Mouse (Mus musculus): ENCODE data around the gene Sprtn. TPM values are rescaled to one million over a fixed set of nuclear protein-coding genes. Genes with fewer than 3 reads are reported as not detected.

Sprtn gene
- total and polyA plus RNA-seq, 3 experiments, result 27.2 to 31.8 TPM; not detected in 1

GRCm38 (mm10) chr8:124923971-124924652, 26.4 kb downstream of the Sprtn start:
- H3K36me3 ChIP-seq (ENCODE audit: control insufficient read depth in 1 of 2, insufficient read depth in 2 of 2, low read length in 2 of 2), result peaks cover 6 to 17% of the 10 kb centered on the region in 2 experiments
- no peaks in the 10 kb centered on the region for H3K9me3 ChIP-seq (replicated peaks; ENCODE audit: insufficient read depth, low read length)
- peaks cover 6 to 19% of the 10 kb centered on the region in 2 experiments for H3K4me1 ChIP-seq (ENCODE audit: control insufficient read depth in 1 of 2, insufficient read depth in 2 of 2, low read length in 2 of 2)
- H3K27ac ChIP-seq (ENCODE audit: control insufficient read depth, low read depth, low read length), result no peak overlapping the region
- DNase-seq (ENCODE audit: low read depth, low spot score), result no peak
- H3K79me2 ChIP-seq (ENCODE audit: control insufficient read depth, insufficient read depth, low read length, poor library complexity), result peaks cover 24% of the 10 kb centered on the region; the same call in 1 of the 2 replicates
- H3K9ac ChIP-seq (ENCODE audit: control insufficient read depth, low read depth, low read length, poor library complexity, severe bottlenecking), result no peak overlapping the region
- TF ChIP-seq RAD21 (IDR thresholded peaks at IDR 0.05; ENCODE audit: low read depth, low read length) (no peak), GATA1 (IDR thresholded peaks at IDR 0.05; ENCODE audit: low read depth, low read length) (no peak), MYB (IDR thresholded peaks at IDR 0.05; ENCODE audit: low read depth, low read length) (no peak), MAFK (IDR thresholded peaks at IDR 0.05; ENCODE audit: borderline replicate concordance, low read depth, low read length) (no peak), GABPA (IDR thresholded peaks at IDR 0.05; ENCODE audit: low read depth, low read length) (no peak), MAZ (IDR thresholded peaks at IDR 0.05; ENCODE audit: low read depth, low read length) (no peak), MEF2A (IDR thresholded peaks at IDR 0.05; ENCODE audit: extremely low read depth, insufficient replicate concordance, low read depth, low read length, poor library complexity, severe bottlenecking) (no peak), MXI1 (IDR thresholded peaks at IDR 0.05; ENCODE audit: low read depth, low read length) (no peak), NELFE (IDR thresholded peaks at IDR 0.05; ENCODE audit: low read depth, low read length) (no peak)
- no peak overlapping the region for H3K4me3 ChIP-seq (ENCODE audit: control insufficient read depth in 1 of 2, insufficient read depth in 1 of 2, low read depth in 2 of 2, low read length in 2 of 2)
- H3K27me3 ChIP-seq (ENCODE audit: control insufficient read depth in 1 of 2, insufficient read depth in 2 of 2, low read length in 2 of 2), result no peaks in the 10 kb centered on the region

- H3K79me2 ChIP-seq (ENCODE audit: control insufficient read depth, insufficient read depth, low read length, poor library complexity), result peaks cover 20% of the 10 kb centered on the region; the same call in 1 of the 2 replicates
- no peak overlapping the region for H3K27ac ChIP-seq (ENCODE audit: control insufficient read depth, low read depth, low read length)
- TF ChIP-seq BHLHE40 (IDR thresholded peaks at IDR 0.05; ENCODE audit: borderline replicate concordance, low read depth, low read length), result no peak
- no peak for TF ChIP-seq USF1 (IDR thresholded peaks at IDR 0.05; ENCODE audit: low read depth, low read length)
- no peak for TF ChIP-seq POLR2A (IDR thresholded peaks at IDR 0.05; ENCODE audit: control insufficient read depth in 1 of 2, insufficient read depth in 1 of 2, low read depth in 1 of 2, low read length in 2 of 2, poor library complexity in 1 of 2)
- TF ChIP-seq CTCF (IDR thresholded peaks at IDR 0.05 in 2 of 3, conservative IDR thresholded peaks at IDR 0.05 in 1 of 3; ENCODE audit: control insufficient read depth in 1 of 3, insufficient read depth in 1 of 3, low read depth in 2 of 3, low read length in 3 of 3, poor library complexity in 1 of 3, severe bottlenecking in 1 of 3), result no peak
- no peak for TF ChIP-seq POLR2AphosphoS2 (IDR thresholded peaks at IDR 0.05; ENCODE audit: low read length)
- no peak for TF ChIP-seq HCFC1 (IDR thresholded peaks at IDR 0.05; ENCODE audit: low read depth, low read length)
- DNase-seq (ENCODE audit: low read depth, low spot score), result no peak
- H3K9ac ChIP-seq (ENCODE audit: control insufficient read depth, low read depth, low read length, poor library complexity, severe bottlenecking), result no peak overlapping the region
- no peak overlapping the region for H3K4me3 ChIP-seq (ENCODE audit: control insufficient read depth in 1 of 2, insufficient read depth in 1 of 2, low read depth in 2 of 2, low read length in 2 of 2)
- H3K4me1 ChIP-seq (ENCODE audit: control insufficient read depth in 1 of 2, insufficient read depth in 2 of 2, low read length in 2 of 2), result peaks cover 6 to 19% of the 10 kb centered on the region in 2 experiments
- H3K9me3 ChIP-seq (replicated peaks; ENCODE audit: insufficient read depth, low read length), result no peaks in the 10 kb centered on the region
- H3K36me3 ChIP-seq (ENCODE audit: control insufficient read depth in 1 of 2, insufficient read depth in 2 of 2, low read length in 2 of 2), result peaks cover 6 to 17% of the 10 kb centered on the region in 2 experiments
- H3K27me3 ChIP-seq (ENCODE audit: control insufficient read depth in 1 of 2, insufficient read depth in 2 of 2, low read length in 2 of 2), result no peaks in the 10 kb centered on the region
Observed at GRCm38 (mm10) chr8:124925544-124926266, 28.0 kb downstream of the Sprtn start.

All from MEL (cell line).